Mouse (Mus musculus) brain, embryonic 14.5 days (tissue): ENCODE results near the gene Tmprss11f. TPM values are rescaled to one million over a fixed set of nuclear protein-coding genes. Genes with fewer than 3 reads are reported as not detected.
"Not testable (repeated sequence)": the region's sequence is repeated elsewhere in the genome, so short reads cannot be mapped to it uniquely, and the experiment has no call there.

Experiments
- DNase-seq: peaks from one replicate; pipeline ENCODE4 v3.0.0-alpha.2; 2011; ENCODE audit warnings: low read depth
- CTCF ChIP-seq: fragments of 200-500 bp; IDR thresholded peaks from 2 replicates; pipeline ENCODE4 v1.5.1; 2012; ENCODE audit warnings: inconsistent platforms, mild to moderate bottlenecking, moderate library complexity, borderline replicate concordance; ENCODE audit not compliant: insufficient read depth, insufficient read length; ENCODE audit errors: extremely low read depth
- POLR2A ChIP-seq: fragments of 200-500 bp; IDR thresholded peaks from 2 replicates; pipeline ENCODE4 v1.6.1; 2012; ENCODE audit warnings: mild to moderate bottlenecking, inconsistent platforms, borderline replicate concordance; ENCODE audit not compliant: poor library complexity, insufficient read depth, insufficient read length, severe bottlenecking; ENCODE audit errors: extremely low read depth
- polyA plus RNA-seq: library from polyadenylated mRNA; depleted of rRNA; stranded (reverse); fragments of >200 nt; gene quantifications from 2 replicates; pipeline ENCODE4 v1.2.3, GENCODE M21; 2012; rRNA removed

Tmprss11f gene
- polyA plus RNA-seq: not detected in 2 replicates

DNA sequence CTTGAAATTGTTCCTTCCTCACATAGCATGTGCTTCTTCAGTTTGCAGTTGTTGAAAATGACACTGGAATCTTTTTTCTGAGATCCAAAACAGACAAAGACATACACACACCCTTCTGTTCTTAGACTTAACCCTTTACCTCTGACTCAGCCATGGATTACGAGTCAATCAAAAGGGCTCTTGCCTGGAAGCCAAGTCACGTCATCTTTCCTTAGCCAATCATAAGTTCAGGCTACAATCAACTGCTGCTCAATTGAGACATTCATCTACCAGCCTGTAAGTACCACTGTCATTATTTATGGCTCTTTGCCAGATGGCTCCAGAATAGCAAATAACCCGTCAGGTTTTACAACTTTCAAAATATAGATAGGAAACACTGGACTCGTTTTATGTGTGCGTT, at the start of gene Tmprss11f:
Tmprss11f (minus strand) TSS at position 101 of the 400 bp plus-strand sequence.
- TF ChIP-seq POLR2A (no peak), CTCF (no peak)
- DNase-seq: no peak

- TF ChIP-seq POLR2A (no peak), CTCF (no peak)
- DNase-seq: no peak
Measured at GRCm38 (mm10) chr5:86676262-86676661, 44.0 kb upstream of the Tmprss11f start, which contains the start of gene Tmprss11b. Gene Tmprss11b, minus strand, starts transcription at chr5:86676362.

DNA sequence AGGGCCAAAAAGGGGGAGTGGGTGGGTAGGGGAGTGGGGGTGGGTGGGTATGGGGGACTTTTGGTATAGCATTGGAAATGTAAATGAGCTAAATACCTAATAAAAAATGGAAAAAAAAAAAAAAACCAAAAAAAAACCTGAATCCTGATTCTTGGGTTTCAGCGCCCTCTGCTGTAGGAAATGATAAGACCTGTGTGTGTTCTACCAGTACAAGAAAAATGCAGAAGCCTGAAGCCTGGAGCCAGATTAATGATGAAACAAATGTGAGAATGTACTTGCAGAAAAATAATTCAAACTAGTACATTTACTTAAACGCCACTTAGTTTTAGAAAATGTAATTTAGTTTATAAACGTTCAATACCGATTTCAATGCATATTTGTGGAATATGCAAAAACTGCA, 17.0 kb upstream of the Tmprss11f start:
- peak; percentile 71 for DNase-seq
- TF ChIP-seq CTCF: peak; percentile 38; the same call in 1 of the 2 replicates

DNA sequence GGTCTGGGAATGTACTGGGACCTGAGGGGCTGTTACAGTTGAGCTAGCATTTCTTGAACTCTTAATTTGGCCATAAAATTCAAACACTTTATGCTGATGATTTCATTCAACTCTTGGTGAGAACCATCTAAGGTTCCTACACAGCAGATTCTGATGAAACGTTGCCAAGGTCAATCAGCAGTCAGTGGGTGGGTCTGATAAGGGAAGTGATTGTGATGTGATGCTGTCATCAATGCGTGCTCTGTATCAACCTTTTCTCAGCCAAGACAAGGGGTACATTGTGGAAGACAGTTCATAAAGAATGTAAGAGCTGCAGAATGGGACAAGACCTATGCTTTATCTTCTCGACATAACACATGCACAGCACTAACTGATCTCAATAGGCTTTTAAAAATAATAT, 8.6 kb upstream of the Tmprss11f start:
- no peak for DNase-seq
- TF ChIP-seq CTCF: no peak
- TF ChIP-seq POLR2A: no peak

DNA sequence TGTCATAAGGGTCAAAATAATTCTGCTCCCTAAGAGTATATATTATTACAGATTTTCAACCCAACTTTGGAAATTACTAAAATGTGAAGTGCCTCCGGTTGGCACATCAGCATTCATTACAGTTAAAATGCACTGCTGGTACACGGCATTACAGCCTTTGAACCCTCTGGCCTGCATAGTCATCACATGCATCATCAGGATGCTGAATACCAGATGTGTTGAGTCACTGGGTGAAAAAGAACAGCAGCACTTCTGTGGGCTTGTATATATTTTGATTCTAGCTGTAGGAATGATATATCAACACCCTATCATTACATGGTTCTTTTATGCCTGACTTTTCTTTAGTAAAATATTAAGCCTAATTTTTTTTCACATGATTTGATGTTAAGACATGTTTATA, 1.5 kb downstream of the Tmprss11f start:
- TF ChIP-seq POLR2A (no peak), CTCF (no peak)
- DNase-seq: no peak

GRCm38 (mm10) chr5:86621778-86622177, 10.4 kb downstream of the Tmprss11f start:
- no peak for DNase-seq
- TF ChIP-seq CTCF (no peak), POLR2A (no peak)

DNA sequence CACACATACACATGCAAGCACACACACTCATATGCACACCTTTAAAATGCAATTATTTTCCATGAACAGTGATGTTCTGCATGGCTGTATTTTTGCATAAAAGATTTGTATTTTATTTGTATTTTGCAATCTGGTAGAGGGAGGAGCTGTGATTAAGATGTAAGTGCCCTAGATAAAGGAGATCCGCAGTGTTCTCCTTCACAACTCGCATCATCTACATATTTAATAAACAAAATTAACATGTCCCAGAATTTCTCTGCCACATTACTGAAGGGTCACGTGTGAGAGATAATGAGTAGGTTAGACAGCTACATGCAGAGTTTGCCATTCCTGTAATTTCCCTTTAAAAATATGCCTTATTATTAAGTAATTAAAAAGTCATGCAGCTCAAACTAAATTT, 46.3 kb downstream of the Tmprss11f start:
- TF ChIP-seq POLR2A (no peak), CTCF (no peak)
- no peak for DNase-seq

GRCm38 (mm10) chr5:86582618-86583017, 49.6 kb downstream of the Tmprss11f start:
- peak; percentile 33 for DNase-seq
- no peak for TF ChIP-seq CTCF
- no peak for TF ChIP-seq POLR2A

- TF ChIP-seq POLR2A: no peak
- TF ChIP-seq CTCF: no peak
- DNase-seq: peak; percentile 5
Measured at GRCm38 (mm10) chr5:86581998-86582397, 50.2 kb downstream of the Tmprss11f start.

DNA sequence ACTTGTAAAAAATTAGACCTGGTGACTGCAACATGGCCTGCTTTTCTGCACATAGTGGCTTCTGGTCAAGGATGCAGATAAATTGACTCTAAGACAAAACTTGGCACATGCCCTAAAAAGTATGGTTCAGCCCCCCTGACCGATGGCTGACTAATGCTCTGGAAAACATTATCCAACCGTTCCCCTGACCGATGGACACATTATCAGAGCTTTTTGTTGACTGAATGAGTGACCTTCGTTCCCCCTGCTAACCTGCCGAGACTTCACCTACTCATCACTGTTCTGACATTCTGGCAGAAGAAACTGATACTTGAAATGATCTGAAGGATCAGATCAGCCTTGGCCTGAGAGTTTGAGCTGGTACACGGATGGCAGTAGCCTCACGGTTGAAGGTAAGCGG, 53.5 kb downstream of the Tmprss11f start:
- not testable (repeated sequence) for DNase-seq

DNA sequence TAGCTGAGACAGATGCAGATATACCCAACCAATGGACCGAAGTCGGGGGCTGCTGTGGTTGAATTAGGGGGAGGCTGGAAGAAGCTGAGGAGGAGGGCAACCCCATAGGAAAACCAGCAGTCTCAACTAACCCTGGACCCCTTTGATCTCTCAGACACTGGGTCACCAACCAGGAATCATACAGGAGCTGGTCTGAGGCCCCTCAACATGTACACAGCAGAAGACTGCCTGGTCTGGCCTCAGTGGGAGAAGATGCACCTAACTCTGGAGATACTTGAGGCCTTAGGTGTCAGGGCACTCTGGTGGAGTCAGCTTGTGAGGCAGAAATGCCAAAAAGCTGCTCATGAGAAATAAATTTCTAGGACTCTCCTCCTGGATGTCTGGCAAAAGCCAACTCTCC, 85.5 kb downstream of the Tmprss11f start:
- no peak for DNase-seq
- TF ChIP-seq POLR2A: no peak
- no peak for TF ChIP-seq CTCF

DNA sequence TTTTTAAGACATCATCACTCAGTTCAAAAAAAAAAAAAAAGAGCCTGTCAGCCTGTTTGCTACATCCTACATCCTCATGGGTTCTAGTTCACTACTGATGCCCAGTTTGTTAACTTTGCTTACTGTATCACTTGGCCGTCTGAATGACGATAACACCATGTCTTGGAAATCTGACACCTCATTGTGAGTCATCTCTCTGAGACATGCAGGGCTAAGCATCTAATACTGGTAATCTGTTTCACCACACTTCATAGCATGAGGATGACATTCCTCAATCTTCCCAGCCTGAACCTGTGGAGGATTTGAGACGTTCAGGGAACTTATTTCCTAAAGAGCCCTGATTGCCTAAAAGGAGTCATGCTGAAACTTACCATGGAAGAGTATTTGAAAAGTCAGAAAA, 91.6 kb downstream of the Tmprss11f start:
- DNase-seq: no peak

DNA sequence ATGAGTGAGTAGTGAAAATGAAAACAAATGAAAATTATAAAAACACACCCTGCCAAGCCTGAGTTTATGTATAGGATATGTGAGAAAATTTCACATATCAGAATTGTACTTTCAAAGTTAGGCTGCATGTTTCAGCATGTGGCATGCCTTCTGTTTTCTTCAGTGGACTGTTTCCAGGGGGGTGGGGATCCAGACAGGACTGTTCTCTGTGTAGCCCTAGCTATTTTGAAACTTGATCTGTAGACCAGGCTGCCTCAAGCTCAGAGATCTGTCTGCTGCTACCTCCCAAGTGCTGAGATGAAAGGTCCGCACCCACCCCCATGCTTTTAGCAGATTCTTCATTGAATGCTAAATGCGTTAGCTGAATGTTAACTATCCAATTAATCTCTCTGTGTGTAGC, 103.5 kb downstream of the Tmprss11f start:
- TF ChIP-seq CTCF (no peak), POLR2A (no peak)
- no peak for DNase-seq

More for the DNA sequence above, 91.6 kb downstream of the Tmprss11f start:
- TF ChIP-seq POLR2A: no peak
- no peak for TF ChIP-seq CTCF
